Mouse (Mus musculus): ENCODE measurements at regions not wholly inside any gene's neighbourhood (a gene's known extent, or its start where the extent isn't known, plus 50 kb on each side); places are given as distances from the start of the nearest gene placed in this dataset.

GRCm38 (mm10) chr3:102316151-102316550 lies 111.7 kb upstream of the Vangl1 start:
- no peak for DNase-seq (ENCODE audit: low read depth, low spot score)

- no peak for DNase-seq (ENCODE audit: low read depth, low spot score)
These were observed 107.2 kb upstream of the Vangl1 start for GRCm38 (mm10) chr3:102311482-102312225.

GRCm38 (mm10) chr3:102310243-102310642 lies 105.8 kb upstream of the Vangl1 start:
- no peak for DNase-seq (ENCODE audit: low read depth, low spot score)

- no peak for DNase-seq (ENCODE audit: low read depth, low spot score)
These were observed 105.3 kb upstream of the Vangl1 start for GRCm38 (mm10) chr3:102309756-102310155.

- DNase-seq (ENCODE audit: low read depth, low spot score): no peak
These were observed 103.2 kb upstream of the Vangl1 start for GRCm38 (mm10) chr3:102307656-102308055.

- no peak for DNase-seq (ENCODE audit: low read depth, low spot score)
These were observed 87.9 kb upstream of the Vangl1 start for GRCm38 (mm10) chr3:102292385-102292784.

GRCm38 (mm10) chr3:102281983-102282382 lies 77.5 kb upstream of the Vangl1 start:
- no peak for DNase-seq (ENCODE audit: low read depth, low spot score)

GRCm38 (mm10) chr3:102276758-102277157 lies 72.3 kb upstream of the Vangl1 start:
- no peak for DNase-seq (ENCODE audit: low read depth, low spot score)

- DNase-seq (ENCODE audit: low read depth, low spot score): no peak
These were observed 71.8 kb upstream of the Vangl1 start for GRCm38 (mm10) chr3:102276283-102276682.

GRCm38 (mm10) chr3:102275256-102276022 lies 70.9 kb upstream of the Vangl1 start:
- no peak for DNase-seq (ENCODE audit: low read depth, low spot score)

GRCm38 (mm10) chr3:102270779-102271178 lies 66.3 kb upstream of the Vangl1 start:
- peak; percentile 24 for DNase-seq (ENCODE audit: low read depth, low spot score)

- no peak for DNase-seq (ENCODE audit: low read depth, low spot score)
These were observed 65.8 kb upstream of the Vangl1 start for GRCm38 (mm10) chr3:102270257-102270656.

- DNase-seq (ENCODE audit: low read depth, low spot score): no peak
These were observed 61.6 kb upstream of the Vangl1 start for GRCm38 (mm10) chr3:102266136-102266535.

- DNase-seq (ENCODE audit: low read depth, low spot score): no peak
These were observed 60.7 kb upstream of the Vangl1 start for GRCm38 (mm10) chr3:102265146-102265545.

- DNase-seq (ENCODE audit: low read depth, low spot score): no peak
These were observed 58.8 kb upstream of the Vangl1 start for GRCm38 (mm10) chr3:102263326-102263725.

- DNase-seq (ENCODE audit: low read depth, low spot score): no peak
These were observed 58.2 kb upstream of the Vangl1 start for GRCm38 (mm10) chr3:102262665-102263064.

GRCm38 (mm10) chr3:102261517-102261916 lies 57.0 kb upstream of the Vangl1 start:
- DNase-seq (ENCODE audit: low read depth, low spot score): no peak
